Mouse (Mus musculus): ENCODE results near the gene Pgp.

DNA sequence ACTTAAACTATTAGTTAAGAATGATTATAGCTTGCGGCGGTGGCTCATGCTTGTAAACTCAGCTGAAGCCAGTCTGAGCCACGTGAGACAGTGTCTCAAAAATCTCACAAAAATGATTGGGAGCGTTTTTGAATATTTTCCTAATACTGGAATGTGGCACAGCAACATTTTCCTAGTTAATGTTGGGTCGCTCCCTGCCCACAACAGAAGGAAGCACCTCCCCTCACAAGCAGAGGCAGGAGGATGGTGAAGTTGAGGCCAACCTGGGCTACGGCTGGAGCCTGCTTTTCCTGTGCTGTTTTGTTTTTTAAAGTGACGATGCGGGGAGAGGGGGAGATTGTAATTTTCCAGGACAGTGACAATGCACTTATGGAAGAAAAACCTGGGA, 43.0 kb upstream of the Pgp start:
- TF ChIP-seq GATA1 (IDR thresholded peaks at IDR 0.05; ENCODE audit: borderline replicate concordance, low read length): no peak
- no peak for TF ChIP-seq FLI1 (IDR thresholded peaks at IDR 0.05; ENCODE audit: low read length)
